Mouse (Mus musculus) bone marrow macrophage, adult 2 months (primary cell): ENCODE measurements around the gene Igfbp2.

Experiments
- CTCF ChIP-seq: IDR thresholded peaks from 2 replicates; pipeline ENCODE4 v1.5.1; 2012; ENCODE audit warnings: low read depth, mild to moderate bottlenecking, low read length, moderate library complexity
- POLR2A ChIP-seq: IDR thresholded peaks from 2 replicates; pipeline ENCODE4 v1.6.1; 2012; ENCODE audit warnings: mild to moderate bottlenecking, low read depth, low read length, borderline replicate concordance

DNA sequence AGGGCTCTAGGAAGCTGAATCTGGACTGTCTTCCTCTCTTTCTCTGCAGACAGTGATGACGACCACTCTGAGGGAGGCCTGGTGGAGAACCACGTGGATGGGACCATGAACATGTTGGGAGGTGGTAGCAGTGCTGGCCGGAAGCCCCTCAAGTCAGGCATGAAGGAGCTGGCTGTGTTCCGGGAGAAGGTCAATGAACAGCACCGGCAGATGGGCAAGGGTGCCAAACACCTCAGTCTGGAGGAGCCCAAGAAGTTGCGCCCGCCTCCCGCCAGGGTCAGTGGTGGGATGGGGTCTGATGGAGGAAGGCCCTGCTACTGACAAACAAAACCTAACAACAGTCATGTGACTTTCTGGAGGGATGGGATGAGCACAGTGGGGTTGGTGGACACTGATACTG lies 24.7 kb downstream of the Igfbp2 start:
- TF ChIP-seq CTCF, result no peak
- TF ChIP-seq POLR2A, result no peak
